17 mouse cellular contexts compared by ENCODE assay signal in genomic region chr8:78734721-78735517, GRCm38 (mm10).
"Had no signal": no experiment of that assay in that cellular context is flagged by ENCODE, and none has a peak within 500 bp of the region (broad histone marks: within the 10 kb centered on the region; RNA-seq: fewer than 3 reads in every experiment).

No protein-coding gene starts in this region.

- H3K9me3 ChIP-seq: liver, embryonic 15.5 days; lung, embryonic 15.5 days; megakaryocyte, embryonic 14.5 days; midbrain, embryonic 12.5 days; neural tube, embryonic 12.5 days; stomach, embryonic 15.5 days had no signal

- H3K4me2 ChIP-seq: liver, embryonic 15.5 days; lung, embryonic 15.5 days; midbrain, embryonic 12.5 days; neural tube, embryonic 12.5 days; stomach, embryonic 15.5 days had no signal

- H3K9ac ChIP-seq: liver, embryonic 15.5 days; liver, postnatal 0 days; lung, embryonic 15.5 days; midbrain, embryonic 12.5 days; neural tube, embryonic 12.5 days; stomach, embryonic 15.5 days had no signal

- H3K4me3 ChIP-seq: liver, embryonic 15.5 days; lung, embryonic 15.5 days; megakaryocyte, embryonic 14.5 days; midbrain, embryonic 12.5 days; neural tube, embryonic 12.5 days; stomach, embryonic 15.5 days had no signal

- DNase-seq: liver, postnatal 0 days; lung, adult 2 months; lung, postnatal 10 days; lung, postnatal 4 days; midbrain, embryonic 14.5 days; right cerebral cortex, postnatal 14 days; thymus, adult 2 months; thymus, postnatal 25 days; thymus, postnatal 4 days had no signal

- H3K27me3 ChIP-seq: liver, embryonic 15.5 days; lung, embryonic 15.5 days; midbrain, embryonic 12.5 days; neural tube, embryonic 12.5 days; stomach, embryonic 15.5 days had no signal

- H3K27ac ChIP-seq: liver, embryonic 15.5 days; lung, embryonic 15.5 days; midbrain, embryonic 12.5 days; neural tube, embryonic 12.5 days; stomach, embryonic 15.5 days; stomach, postnatal 0 days had no signal

- ATAC-seq: liver, postnatal 0 days; midbrain, embryonic 16.5 days had no signal

- H3K4me1 ChIP-seq: liver, embryonic 15.5 days; midbrain, embryonic 12.5 days; neural tube, embryonic 12.5 days; stomach, embryonic 15.5 days had no signal

- H3K36me3 ChIP-seq: lung, embryonic 15.5 days had no signal
